Mouse (Mus musculus): ENCODE measurements around the gene Hivep2.

Gene Hivep2

DNA sequence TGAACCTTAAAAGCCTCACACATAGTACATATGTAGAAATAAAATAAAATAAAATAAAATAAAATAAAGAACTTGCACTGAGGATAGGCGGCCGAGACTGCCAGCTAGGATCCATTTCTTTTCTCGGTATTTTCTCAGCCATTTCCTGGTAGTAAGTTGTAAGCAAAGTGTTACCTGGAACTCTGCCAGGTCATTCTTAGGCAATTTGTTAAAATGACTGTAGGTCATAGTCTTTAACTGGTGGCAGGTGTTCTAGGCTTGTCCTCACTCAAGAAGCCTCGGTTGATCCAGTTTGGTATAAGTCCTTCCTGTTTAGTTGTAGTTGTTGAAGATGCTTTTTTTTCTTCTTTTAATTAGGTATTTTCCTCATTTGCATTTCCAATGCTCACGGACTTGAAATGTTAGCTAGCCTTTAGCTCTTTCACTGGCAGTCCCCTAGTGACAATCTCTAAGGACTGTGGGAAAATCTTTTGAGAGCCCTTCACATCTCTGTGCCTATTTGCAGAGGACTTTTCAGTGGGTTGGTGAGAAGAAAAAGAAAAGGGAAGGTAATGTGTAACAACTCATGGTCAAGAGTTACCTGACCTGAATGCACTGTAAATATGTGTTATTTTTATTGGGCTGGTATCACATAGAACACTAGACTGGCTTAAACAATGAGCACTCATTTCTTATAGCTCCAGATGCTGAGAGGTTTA, 203.1 kb downstream of the Hivep2 start:
- no peak for DNase-seq

DNA sequence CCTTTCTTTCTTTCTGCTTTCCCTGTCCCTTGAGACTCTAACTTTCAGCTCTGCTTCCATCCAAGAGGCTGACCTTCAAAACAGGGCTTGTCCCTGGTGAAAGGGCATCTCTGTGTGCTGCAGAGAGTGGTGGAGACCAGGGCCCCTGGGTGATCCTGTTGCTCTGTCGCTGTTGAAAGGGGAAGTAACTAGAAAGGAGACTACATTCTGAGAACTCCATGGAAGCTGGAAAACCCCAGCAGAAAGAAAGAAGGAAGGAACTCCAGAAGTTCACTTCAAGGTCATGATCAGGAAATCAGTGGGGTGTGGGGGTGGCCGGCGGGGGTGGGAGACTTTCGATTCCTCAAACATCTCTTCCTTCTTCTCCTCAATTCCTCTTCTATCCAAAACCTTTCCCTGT, 208.2 kb downstream of the Hivep2 start:
- DNase-seq, result no peak

- no peak for DNase-seq
Observed at GRCm38 (mm10) chr10:14179424-14180339, 213.8 kb downstream of the Hivep2 start.

GRCm38 (mm10) chr10:14186352-14186976, 220.6 kb downstream of the Hivep2 start:
- DNase-seq, result peak; percentile 26 to 29

DNA sequence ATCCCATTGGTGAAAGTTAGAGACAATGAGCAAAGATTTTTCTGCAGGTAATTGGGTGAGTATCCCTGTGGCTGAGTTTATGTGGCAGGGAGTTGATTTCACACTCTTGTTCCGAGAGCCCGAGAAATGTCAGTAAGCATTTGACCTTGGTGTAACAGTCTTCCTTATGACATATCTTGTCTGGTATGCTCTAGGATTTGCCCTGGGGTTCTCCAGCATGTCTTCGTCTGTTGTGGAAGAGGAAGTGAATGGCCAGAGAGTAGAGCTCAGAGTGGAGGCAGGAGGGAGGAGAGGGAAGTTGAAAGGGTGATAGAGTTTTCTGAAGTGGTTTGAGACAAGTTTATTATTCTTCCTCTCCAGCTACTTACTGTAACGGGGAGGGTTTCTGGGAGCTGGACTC, 223.2 kb downstream of the Hivep2 start:
- no peak for DNase-seq

DNA sequence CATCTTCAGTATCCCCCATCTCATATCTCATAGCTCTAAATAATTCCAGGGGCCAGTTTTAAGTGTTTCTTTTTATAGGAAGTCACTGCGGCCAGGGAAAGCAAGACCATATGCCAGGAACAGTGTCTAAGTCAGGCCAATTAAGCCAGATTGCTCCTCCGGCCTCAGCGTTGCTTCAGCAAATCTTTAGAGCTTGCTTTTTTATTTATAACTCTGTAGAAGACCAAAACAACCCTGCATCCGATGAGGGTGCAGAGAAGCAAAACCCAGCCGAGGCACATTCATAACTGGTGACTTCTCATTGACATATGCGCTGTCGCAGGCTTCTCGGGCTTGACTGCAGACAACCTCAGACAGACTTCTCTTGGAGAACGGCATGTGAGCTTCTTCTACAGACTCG, 225.3 kb downstream of the Hivep2 start:
- DNase-seq, result no peak

- no peak for DNase-seq
Observed at GRCm38 (mm10) chr10:14192156-14192555, 226.3 kb downstream of the Hivep2 start.

DNA sequence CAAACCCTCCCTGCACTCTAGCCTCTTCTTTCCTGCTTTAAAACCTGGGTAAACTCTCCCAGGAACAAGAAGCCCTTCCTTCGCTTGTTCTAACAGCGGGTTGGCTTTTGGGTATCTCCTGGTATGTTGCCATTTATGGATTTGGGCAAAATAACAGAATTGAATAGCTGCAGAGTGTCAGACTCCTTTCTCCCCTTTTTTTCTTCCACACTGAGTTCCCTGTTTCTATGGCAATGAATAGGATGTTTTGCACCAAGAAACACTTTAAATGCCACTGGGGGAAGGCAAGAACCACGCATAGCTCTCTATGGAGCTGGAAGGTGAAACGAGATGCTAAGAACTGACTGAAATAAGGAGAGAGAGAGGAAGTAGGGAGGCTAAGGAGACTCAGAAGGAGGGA, 227.8 kb downstream of the Hivep2 start:
- DNase-seq, result no peak

DNA sequence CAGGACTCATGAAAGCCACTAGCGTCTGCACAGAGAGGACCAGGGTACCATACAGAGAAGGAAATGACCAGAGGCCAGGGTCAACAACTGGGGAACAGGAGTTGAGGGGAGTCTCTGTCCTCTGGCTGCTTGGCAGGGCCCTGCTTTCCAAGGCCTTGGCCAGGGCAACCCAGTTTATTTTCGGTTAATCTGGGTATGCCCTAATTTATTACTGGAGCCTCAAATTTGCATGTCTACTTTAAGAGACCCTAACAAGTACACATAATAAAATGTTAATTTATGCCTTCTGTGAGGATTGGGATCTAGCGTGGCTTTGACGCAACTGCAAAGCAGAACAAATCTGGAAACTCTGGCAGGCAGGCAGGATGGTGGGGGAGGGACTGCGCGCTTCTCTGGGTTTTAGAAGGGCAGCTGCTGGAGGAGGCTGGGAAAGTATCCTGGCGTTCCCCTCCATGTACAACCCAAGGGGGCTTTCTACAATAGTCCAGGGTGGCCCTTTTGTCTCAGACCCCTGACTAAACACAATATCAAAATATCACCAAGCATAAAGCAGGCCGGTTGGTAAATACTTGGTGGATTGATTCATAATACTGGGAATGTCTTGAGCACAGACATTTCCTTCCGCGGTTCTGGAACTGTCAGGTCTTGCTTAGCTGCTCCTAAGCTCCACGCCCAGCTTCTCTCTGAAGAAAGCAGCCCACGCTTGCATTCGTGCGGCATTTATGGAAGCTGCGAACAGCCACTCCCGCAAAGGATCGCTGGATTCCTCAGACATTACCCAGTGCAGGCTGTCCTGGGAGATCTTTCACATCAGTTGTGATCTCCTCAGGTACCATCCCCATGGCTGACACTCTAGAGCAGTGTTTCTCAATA, 230.1 kb downstream of the Hivep2 start:
- no peak for DNase-seq

DNA sequence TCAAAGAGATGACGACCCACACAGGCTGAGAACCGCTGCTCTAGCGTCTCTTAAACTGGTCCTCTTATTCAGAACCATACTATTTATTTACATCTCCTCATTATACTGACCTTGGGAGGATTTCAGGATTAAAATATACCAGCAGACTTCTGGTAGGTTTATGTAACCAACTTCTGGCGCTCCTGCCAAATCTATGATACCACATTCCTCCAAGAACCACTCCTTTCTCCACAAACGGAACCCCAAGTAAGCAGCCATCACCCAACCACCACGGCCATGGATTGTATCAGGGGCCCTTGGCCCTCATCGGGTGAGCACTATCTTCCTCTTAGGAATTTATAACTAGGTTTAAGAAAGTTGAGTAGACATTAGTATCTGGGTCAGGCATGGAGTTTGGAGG, 230.9 kb downstream of the Hivep2 start:
- no peak for DNase-seq

- no peak for DNase-seq
Observed at GRCm38 (mm10) chr10:14197261-14197660, 231.4 kb downstream of the Hivep2 start.

DNA sequence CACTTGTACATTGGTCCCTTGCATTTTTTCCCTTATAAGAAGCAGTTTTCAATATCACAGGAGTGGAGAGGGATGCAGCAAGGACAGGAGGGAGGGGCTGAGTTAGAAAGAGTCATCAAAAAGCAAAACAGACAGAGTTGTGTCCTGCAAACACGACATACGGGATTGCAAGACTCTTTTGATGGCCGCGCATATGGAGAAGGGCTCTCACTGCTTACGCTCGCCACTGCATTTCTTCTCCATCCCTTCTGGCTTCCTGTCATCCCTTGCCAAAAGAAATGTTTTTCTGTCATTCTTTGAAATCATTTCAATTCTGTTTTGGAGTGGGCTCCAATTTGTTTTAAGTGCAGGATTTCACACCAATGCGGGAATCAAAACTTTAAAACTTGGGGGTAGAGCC, 233.5 kb downstream of the Hivep2 start:
- DNase-seq, result no peak

DNA sequence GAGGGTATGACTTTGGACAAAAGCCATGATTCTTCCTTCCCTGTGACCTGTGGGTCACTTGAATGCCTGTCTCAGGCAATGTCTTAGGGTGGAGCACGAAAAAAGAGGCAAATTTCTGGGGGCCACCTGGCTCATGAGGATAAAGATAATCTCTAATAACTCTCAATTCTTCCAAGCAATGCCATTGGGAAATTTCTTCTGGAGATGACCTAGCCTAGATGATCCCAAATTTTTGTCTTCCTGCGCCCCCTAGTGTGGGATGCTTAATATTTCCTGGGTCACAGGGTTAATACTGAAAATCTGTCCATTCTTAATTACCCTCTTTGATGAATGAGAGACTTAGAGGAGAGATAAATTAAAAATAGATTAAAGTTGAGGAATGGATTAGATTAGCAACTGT, 234.4 kb downstream of the Hivep2 start:
- peak in 1 of 2 experiments; percentile 66 for DNase-seq
